Mouse (Mus musculus) spleen, adult 2 months (tissue): ENCODE data around the gene B230104I21Rik. TPM values are rescaled to one million over a fixed set of nuclear protein-coding genes. Genes with fewer than 3 reads are reported as not detected.

Experiments used
- DNase-seq, 2 experiments: peaks; one replicate each; pipeline versions ENCODE4 v3.0.0 to v3.0.0-alpha.2; 2012 to 2021; ENCODE audit warnings: low spot score in 2 of 2, low read depth in 1 of 2
- H3K27ac ChIP-seq: fragments of 200-500 bp; 2 replicates; pipeline ENCODE4 v1.5.1; 2012; ENCODE audit warnings: low read length, inconsistent platforms; ENCODE audit not compliant: insufficient read depth
- H3K27me3 ChIP-seq: fragments of 200-500 bp; 2 replicates; pipeline ENCODE4 v1.6.1; 2012; ENCODE audit warnings: mild to moderate bottlenecking, moderate library complexity, low read length, inconsistent platforms; ENCODE audit not compliant: control insufficient read depth, insufficient read depth
- H3K36me3 ChIP-seq: fragments of 200-500 bp; 2 replicates; pipeline ENCODE4 v1.6.1; 2012; ENCODE audit warnings: mild to moderate bottlenecking, low read length, inconsistent platforms; ENCODE audit not compliant: control insufficient read depth, insufficient read depth
- H3K4me1 ChIP-seq: fragments of 200-500 bp; 2 replicates; pipeline ENCODE4 v1.6.1; 2011; ENCODE audit warnings: inconsistent platforms; ENCODE audit not compliant: control insufficient read depth, insufficient read depth, insufficient read length
- H3K4me3 ChIP-seq: fragments of 200-500 bp; 2 replicates; pipeline ENCODE4 v1.5.1; 2011; ENCODE audit warnings: mild to moderate bottlenecking, inconsistent platforms; ENCODE audit not compliant: insufficient read depth, insufficient read length; ENCODE audit errors: extremely low read depth
- CTCF ChIP-seq: fragments of 200-500 bp; IDR thresholded peaks from 2 replicates; pipeline ENCODE4 v1.5.1; 2011; ENCODE audit warnings: mild to moderate bottlenecking, inconsistent platforms; ENCODE audit not compliant: insufficient read depth, insufficient read length, insufficient replicate concordance; ENCODE audit errors: extremely low read depth
- POLR2A ChIP-seq: fragments of 200-500 bp; IDR thresholded peaks from 2 replicates; pipeline ENCODE4 v1.6.1; 2011; ENCODE audit warnings: low read depth, low read length, inconsistent platforms
- WGBS: fragments of 180-500 bp; shearing (Covaris S2); methylation state at CpG from one replicate; pipeline ENCODE4 v1.1.7; 2018; 5-methylcytosine and 5-hydroxymethylcytosine counted together
- polyA plus RNA-seq: library from polyadenylated mRNA; depleted of rRNA; stranded (reverse); fragments of >200 nt; gene quantifications from 2 replicates; pipeline ENCODE4 v1.2.3, GENCODE M21; 2012

Gene B230104I21Rik
- polyA plus RNA-seq, 1 experiment = not detected

DNA sequence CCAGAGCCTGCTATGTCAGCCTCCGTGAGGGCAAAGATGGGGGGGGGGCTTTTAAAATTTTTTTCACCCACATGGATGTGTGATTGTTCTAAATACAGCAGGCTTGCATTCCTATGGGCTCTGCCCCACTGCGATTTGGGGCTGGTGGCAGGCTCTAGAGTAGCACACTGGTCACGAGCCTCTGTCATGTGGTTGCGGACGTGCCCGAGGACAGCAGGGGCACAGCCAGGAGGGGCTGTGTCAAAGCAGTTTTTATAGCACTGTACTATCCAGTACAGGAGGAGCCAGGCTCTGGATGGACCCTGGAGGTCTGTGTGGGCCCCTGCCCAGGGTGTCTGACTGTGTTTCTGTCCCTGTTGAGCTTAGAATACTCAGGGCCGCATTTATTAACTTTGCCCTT is 5.9 kb upstream of the B230104I21Rik start:
- no peak for DNase-seq
- no peak for TF ChIP-seq POLR2A
- no peak for TF ChIP-seq CTCF
- 94% methylated on average over 7 of the region's 7 CpGs for WGBS

DNA sequence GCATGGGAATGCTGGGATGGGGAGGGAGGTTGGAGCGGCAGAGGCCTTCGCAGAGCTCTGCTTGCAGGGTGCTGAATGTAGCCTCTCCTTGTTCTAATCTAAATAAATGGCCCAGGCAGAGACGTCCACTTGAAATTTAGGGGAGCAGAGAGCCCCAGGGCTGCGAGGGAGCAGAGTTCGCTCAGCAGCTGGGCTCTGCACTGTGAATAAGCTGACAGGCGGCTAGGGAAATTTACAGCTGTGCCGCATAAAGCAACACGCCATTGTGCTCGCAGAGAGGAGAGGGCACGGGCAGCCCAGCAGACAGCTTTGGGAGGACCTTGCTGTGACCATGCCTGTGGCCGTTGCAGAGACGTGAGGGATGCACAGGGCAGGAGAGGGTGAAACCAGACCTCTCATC is 4.7 kb upstream of the B230104I21Rik start:
- H3K27ac ChIP-seq = no peak overlapping the region
- no peak for DNase-seq
- TF ChIP-seq CTCF (no peak), POLR2A (no peak)
- H3K36me3 ChIP-seq = no peaks in the 10 kb centered on the region
- H3K4me1 ChIP-seq = no peaks in the 10 kb centered on the region
- WGBS = 89% methylated on average over 12 of the region's 12 CpGs
- no peak overlapping the region for H3K4me3 ChIP-seq
- H3K27me3 ChIP-seq = no peaks in the 10 kb centered on the region

More for the DNA sequence above, 5.9 kb upstream of the B230104I21Rik start:
- no peak overlapping the region for H3K4me3 ChIP-seq
- H3K4me1 ChIP-seq = no peaks in the 10 kb centered on the region
- no peak overlapping the region for H3K27ac ChIP-seq
- no peaks in the 10 kb centered on the region for H3K36me3 ChIP-seq
- no peaks in the 10 kb centered on the region for H3K27me3 ChIP-seq

DNA sequence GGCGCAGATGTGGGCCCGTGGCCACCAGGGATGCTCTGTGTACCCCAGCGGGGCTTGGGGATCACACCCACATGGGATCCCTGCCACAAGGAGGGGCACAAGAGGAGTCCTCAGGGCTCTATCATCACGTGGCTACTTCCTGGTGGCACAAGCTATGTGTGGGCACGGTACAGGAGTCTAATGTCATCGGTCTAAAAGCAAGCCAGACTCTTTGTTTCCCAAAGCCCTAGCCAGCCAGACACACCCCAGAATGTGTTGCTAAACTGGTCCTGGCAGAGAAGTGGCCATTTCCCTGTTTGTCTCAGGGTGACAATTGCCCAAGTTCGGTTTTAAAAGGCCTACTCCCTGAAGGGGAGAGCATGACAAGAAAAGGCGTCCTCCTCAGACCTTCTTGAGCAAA is 2.6 kb upstream of the B230104I21Rik start:
- no peaks in the 10 kb centered on the region for H3K27me3 ChIP-seq
- no peak overlapping the region for H3K4me3 ChIP-seq
- DNase-seq = no peak

DNA sequence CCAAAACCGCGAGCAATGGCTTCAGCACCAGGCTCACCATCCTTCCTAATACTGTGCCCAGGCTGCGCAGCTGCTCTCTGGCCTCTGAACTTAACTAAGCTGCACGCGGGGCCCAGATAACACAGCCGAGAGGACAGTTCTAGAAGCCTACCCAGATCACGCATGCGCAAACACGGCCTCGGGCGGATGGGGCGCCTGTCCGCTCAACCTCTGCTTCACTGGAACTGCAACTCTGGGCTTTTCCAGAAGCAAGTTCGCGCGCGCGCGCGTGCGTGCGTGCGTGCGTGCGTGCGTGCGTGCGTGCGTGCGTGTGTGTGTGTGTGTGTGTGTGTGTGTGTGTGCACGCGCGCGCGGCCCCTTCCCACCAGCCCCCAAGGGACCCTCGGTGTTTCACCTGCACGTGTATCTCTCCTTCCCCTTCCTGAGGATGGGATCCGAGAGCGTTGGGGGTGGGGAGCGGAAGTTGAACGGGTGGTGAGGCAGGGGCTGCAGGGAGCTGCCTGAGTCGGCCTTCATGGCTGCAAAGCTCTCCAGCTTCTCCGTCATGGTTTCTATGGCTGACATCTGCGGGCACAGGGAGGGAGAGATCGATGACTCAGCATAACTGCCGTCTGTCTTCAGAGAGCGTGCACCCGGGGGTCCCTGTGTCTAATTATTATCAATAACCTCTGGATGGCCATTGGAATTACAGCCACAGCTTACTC is 1.1 kb upstream of the B230104I21Rik start:
- Histone ChIP-seq H3K36me3 (no peaks in the 10 kb centered on the region), H3K27me3 (no peaks in the 10 kb centered on the region), H3K4me3 (peak overlapping the region; percentile 41; the same call in 1 of the 2 replicates), H3K4me1 (no peaks in the 10 kb centered on the region), H3K27ac (no peak overlapping the region)
- TF ChIP-seq POLR2A (no peak), CTCF (no peak)
- peak in 1 of 2 experiments; percentile 5 for DNase-seq
- WGBS = 81% methylated on average over 48 of the region's 48 CpGs

More for the DNA sequence above, 2.6 kb upstream of the B230104I21Rik start:
- H3K36me3 ChIP-seq = no peaks in the 10 kb centered on the region
- no peak overlapping the region for H3K27ac ChIP-seq
- no peaks in the 10 kb centered on the region for H3K4me1 ChIP-seq
- WGBS = 76% methylated on average over 8 of the region's 8 CpGs
- TF ChIP-seq POLR2A (no peak), CTCF (no peak)

DNA sequence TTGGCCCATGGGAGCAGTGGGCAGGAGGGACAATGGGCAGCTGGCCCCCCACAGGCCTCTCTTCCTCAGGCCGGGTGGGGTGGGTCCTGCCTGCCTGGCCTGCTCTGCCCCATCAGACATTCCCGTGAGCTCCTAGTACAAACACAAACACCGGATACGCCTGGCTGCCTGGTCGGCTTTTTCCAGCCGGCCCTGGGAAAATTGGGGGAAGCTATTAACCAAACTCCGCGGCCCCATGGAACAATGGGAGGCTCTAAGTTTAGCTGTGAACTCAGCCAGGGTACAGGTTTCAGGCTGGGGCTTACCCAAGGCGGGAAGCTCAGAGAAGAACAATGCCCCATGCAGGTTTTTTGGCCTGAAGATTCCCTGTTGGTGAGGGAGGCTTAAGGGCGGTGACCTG is 723 bp downstream of the B230104I21Rik start:
- no peak overlapping the region for H3K4me3 ChIP-seq
- H3K4me1 ChIP-seq = no peaks in the 10 kb centered on the region
- H3K36me3 ChIP-seq = no peaks in the 10 kb centered on the region
- 84% methylated on average over 10 of the region's 10 CpGs for WGBS
- no peak for TF ChIP-seq CTCF
- no peak overlapping the region for H3K27ac ChIP-seq
- DNase-seq = no peak
- no peaks in the 10 kb centered on the region for H3K27me3 ChIP-seq

DNA sequence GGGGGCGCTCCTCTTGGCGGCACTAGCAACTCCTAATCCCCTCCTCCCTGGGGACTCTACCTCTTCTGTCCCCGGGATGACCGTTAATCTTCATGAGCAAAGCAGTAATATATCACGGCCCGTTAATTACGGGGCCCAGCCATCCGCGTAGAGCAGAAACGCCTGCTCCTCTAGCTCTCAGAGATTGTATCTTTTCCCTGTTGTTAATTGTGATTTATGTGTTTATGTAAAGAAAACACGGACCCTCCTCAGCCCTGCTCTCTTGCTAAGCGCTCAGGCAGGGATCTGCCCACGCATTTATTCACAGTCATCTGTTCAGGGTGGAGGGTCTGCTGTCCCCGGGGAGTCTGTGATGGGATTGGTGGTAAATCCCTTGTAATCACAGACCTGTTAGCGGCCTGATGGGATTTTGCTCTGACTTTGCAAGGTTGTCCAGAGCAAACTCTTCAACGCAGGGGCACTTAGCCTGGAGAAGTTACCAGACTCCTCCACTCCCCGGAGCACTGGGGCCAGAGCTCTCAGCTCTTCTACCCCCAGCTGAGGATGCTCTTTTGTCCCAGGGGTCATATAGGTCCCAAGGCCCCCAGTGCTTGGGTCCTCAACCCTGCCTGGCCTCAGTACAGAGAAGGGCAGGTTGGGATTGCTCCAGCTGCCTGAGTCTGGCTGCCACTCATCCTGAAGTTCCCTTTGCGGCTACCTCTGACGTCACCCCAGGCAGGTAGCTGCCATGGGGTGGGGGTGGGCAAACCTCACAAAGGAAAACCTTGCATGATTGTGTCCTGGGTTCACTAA is 11.0 kb downstream of the B230104I21Rik start:
- H3K36me3 ChIP-seq = no peaks in the 10 kb centered on the region
- TF ChIP-seq POLR2A (no peak), CTCF (no peak)
- no peaks in the 10 kb centered on the region for H3K27me3 ChIP-seq
- 92% methylated on average over 19 of the region's 19 CpGs for WGBS
- H3K4me1 ChIP-seq = no peaks in the 10 kb centered on the region
- no peak for DNase-seq
- no peak overlapping the region for H3K27ac ChIP-seq
- no peak overlapping the region for H3K4me3 ChIP-seq
